Mouse (Mus musculus): ENCODE data around the gene Taf9. TPM values are rescaled to one million over a fixed set of nuclear protein-coding genes. Genes with fewer than 3 reads are reported as not detected.

Taf9 gene
- 10 to 100 TPM in 1 of 2 experiments, 1 to 10 TPM in 1; 9.6 to 18.1 TPM for total RNA-seq (2021)
- long read RNA-seq, experiment 1, partial matches to known transcripts, result 1 of 4 reads
- long read RNA-seq, experiment 1, other reads (novel, unspliced or antisense), result 2 of 4 reads
- long read RNA-seq, experiment 2, partial matches to known transcripts, result 0 of 2 reads
- long read RNA-seq, experiment 2, other reads (novel, unspliced or antisense), result 0 of 2 reads

DNA sequence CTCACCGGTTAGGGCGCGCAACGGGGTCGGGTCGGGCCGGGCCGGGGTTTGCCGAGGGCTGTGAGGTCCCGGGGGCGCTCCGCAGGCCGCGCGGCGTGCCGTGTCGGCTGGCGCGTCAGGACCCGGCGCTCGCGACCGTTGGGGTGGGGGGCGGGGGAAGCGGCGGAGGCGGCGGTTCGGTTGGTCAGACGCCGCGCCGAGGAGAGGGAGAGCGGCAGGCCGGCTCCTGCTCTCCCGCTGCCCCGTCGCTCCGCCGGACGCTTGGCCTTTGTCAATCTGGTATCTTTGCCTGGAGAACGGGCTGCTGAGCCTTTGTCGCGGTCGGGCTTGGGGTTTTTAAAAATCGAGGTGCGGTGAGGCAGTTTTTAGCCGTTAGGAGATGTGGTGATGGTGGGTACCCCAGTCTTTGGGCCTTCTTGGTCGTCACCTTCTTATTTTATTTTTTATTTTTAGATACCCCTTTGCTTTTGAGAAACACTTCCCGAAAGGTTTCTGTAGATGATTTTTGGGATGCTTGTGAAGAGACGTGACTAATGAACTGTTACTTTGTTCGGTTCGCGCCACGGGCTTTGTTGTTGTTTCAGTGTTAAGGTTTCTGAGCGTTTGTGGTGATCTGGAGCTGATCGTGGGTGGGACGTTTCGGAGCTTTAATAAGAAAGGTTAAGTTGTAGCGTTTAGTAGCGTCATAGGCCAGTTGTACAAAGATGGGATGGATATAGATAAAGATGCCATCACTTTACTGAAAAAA, at the start of gene Taf9:
Gene Taf9 (plus strand): TSS at position 141 of the 748 bp plus-strand sequence.
- no peak for DNase-seq

DNA sequence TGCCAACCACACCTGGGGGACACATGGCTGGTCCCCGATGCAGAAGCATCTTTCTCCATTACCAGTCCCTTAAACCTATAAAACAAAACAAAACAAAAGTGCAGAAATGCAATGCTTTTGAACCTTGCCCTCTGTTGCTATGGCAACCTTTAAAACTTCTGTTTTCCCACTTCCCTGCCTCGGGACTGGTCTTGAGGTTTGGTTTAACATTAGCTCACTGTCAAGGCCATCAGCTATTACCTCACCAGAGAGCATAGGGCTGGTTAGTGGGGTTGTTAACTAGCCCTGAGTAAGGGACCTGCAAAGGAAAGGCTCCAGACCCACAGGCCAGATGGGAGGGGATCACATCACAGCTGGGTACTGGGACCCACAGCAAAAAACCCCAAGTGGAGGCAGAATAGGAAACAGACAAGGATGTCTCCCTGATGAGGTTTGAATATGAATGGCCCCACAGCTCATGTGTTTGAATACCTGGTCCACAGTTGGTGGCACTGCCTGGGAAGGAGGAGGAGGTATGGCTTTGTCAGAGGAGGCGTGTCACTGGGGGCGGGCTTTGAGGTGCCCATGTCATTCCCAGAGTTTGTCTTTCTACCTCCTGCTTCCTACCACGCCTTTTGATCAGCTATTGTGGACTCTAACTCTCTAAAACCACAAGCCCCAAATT, 49.0 kb upstream of the Taf9 start:
- DNase-seq, result no peak

DNA sequence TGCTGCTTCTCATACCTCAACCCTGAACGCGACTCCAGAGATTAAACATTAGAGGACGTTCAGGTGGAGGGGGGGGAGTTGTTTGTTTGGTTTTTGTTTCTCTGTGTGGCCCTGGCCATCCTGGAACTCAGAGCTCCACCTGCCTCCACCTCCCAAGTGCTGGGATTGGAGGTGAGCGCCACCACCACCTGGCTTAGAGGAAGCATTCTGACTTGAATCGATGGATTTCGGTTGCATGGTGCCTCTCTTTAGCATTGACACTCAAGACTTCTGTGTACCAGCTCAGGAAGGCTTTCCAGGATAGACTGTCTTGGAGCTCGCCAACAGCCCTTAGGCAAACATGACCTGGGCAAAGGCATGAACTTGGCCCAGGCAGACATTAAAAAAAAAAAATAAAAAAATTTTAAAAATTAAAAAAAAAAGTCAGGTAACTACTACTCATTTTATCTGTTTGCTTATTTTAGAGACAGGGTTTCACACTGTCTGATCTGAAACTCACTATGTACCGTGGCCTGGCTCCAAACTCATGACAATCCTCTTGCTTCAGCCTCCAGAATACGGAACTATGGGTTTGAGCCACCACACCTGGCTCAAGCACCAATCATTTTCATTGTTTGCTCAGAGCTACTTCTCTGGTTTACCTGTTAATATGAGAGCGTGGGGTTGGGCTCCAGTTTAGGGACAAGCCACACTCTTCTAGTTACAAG, 48.2 kb upstream of the Taf9 start:
- no peak for DNase-seq

DNA sequence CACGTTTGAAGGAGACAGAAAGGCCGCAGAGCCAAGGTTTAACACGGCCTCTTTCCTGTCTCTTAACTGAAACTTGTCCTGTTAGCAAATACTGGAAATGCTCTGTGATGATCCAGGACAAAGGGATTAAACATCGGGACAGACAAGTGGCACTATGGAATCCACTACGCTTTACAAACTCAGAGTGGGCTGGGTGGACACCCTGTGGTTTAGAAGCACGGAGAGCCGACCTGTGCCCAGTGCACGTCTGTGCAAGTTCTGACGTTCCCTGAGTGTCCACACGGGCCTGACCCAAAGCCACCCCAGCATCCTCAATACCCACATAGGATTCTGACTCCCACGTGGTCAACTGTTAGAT, 47.7 kb upstream of the Taf9 start:
- DNase-seq, result no peak

DNA sequence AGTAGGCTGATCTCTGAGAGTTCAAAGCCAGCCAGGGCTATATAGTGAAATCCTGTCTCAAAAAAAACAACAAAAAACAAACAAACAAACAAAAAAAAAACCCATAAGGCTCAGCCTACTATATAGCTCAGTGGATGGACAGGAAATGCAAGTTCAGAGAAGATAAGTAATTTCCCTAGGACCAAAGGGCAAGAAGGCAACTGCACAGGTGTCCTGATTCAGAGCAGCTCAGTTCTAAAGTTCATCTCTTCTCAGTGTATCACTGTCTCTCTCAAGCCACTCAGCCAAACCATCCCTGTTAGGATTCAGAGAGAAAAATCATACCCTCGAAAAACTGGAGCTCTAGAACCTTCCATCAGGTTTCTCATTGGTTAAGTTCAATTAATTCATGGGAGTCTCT, 45.5 kb upstream of the Taf9 start:
- DNase-seq, result no peak

DNA sequence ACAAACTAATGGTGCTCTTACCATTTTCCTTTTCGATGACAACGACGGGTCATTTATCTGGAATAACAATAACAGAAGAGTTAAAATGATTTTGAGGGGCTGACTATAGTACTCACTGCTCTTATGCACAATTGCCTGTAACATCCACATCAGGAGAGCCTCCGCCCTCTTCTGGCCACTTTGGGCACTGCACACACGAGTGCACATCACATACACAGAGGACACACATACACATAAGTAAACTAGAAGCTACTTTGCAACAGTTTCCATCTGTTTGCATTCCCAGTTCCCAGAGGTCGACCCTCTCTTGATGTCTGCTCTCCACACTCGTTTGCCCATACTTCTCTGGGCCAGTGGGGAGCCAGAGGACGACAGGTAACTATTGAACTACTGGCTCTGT, 43.6 kb upstream of the Taf9 start:
- DNase-seq, result no peak

DNA sequence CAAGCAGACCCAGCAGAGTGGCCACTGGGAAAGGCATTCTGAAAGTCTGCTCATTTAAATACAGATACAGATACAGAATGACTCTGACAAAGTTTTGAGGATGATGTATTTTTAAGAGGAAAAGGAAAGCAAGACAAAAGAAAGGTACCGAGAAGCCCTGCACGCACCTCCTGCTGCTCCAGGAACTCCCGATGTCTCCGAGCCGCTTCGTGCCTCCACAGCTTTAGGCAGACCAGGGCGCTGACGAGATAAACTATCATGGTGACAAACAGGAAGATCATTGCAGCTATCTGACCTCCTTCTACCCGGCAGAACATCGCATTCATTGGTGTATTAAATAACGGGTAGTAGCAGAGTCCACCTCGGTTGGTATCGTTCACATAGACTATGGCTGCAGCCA, 40.1 kb upstream of the Taf9 start:
- no peak for DNase-seq

DNA sequence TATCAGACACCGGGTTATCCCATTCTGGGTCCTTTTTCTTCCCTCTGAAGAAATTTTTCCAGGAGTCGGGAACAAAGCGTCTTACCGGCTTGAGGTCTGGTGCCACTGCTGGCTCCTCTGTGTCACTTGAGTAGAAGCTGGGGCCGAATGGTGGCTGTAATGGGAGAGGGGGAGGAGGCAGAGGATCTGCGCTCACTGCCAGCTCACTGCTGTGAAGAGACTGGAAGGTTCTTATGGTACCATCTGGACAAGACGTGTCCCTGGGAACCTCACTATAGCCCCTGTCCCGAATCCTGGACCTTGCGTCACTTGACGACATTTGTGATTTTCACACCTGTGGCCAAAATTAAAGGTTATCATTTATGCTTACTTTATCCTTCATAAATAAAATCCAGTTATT, 39.1 kb upstream of the Taf9 start:
- no peak for DNase-seq

DNA sequence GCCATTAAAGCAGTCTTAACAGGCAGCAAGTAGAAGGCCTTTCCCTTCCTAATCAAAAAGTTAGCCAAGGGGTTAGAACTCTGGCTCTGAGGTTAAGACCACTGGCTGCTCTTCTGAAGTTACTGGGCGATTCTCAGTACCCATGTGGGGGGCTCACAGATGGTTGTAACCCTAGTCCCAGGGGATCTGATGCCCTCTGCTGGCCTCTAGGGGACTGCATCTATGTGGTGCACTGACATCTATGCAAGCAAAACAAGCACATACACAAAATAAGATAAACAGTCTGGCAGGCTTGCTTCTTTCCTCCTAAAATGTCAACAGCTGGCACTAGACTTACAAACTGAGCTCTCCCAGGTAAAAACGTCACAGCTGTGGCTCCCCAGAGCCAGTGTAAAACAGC, 38.5 kb upstream of the Taf9 start:
- DNase-seq, result no peak

DNA sequence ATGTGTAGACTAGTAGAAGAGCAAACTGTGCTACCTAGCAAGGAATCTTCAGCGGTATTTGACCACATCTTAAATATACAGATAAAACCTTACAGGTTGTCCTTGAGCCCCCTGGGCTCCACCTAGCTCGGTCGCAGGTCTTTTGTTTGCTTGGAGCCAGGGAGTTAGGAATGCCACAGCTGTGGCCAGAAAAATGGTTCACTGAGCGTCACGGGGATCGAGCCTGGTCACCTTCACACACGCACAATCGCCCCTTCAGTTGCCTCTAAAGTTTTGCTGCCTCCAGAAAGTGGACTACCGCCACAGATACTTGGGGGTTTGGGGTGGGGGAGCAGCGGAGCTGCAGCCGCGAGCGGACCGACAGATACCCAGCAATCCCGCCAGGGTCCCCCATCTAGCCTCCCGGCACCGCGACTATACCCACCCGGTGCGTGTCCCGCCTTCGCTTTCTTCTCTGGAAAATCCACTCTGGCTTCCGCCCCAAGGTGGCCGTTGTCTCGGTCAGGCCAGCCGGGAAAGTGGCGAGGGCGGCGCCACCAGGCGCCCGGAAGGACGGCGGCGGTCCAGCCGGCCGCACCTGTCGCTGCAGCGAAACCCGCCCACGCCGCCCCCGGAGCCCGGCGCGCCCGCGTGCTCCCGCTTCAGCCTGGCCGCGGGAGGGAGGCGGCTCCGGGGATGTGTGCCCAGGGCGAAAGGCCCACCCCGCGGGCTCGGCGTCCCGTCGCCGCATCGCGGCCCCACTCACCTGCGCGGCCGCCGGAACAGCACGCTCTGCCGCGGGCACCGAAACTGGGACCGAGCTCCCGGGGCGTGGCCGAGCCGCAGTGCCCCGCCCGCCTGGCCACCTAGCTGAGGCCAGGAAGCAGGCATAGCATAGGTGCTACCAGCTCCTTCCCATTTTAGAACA, 34.9 kb upstream of the Taf9 start, which contains the start of gene Marveld2:
Gene Marveld2 (minus strand): TSS at position 791 of the 907 bp plus-strand sequence.
- DNase-seq, result peak; percentile 31 to 34

DNA sequence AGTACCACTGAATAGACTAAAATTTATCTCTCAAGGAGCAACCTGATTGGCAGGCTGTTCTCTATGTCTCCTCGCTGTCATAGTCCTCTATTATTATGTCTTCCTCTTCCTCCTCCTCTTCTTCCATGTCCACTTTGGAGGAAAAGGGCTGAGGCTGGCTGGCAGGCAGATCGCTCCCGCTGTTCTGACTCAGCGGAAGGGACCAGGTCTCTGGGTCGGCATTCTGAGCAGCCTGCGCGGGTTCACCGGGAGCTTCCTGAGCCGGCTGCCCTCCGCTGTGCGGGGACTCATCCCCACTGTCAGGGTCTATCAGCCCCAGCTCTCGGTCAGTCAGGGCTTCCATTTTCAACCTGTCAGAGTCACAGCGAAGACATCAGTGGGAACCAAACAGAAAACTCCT, 33.8 kb upstream of the Taf9 start:
- DNase-seq, result no peak

DNA sequence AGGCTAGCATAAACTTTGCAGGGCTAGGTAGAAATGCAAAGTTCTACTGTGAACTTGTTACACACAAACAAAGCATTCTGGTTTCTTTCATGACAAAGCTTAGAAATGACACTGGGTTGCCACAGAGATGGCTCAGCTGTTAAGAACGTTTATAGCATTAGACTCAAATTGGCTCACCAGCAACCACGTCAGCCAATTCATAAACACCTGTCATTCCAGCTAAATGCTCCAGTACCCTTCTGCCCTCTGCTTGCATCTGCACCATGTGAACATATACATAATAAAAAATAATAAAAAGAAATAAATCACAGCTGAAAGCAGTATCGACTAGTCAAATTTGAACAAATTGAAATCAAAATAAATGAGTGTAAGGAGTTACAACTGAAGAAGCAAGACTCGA, 29.1 kb upstream of the Taf9 start:
- no peak for DNase-seq

DNA sequence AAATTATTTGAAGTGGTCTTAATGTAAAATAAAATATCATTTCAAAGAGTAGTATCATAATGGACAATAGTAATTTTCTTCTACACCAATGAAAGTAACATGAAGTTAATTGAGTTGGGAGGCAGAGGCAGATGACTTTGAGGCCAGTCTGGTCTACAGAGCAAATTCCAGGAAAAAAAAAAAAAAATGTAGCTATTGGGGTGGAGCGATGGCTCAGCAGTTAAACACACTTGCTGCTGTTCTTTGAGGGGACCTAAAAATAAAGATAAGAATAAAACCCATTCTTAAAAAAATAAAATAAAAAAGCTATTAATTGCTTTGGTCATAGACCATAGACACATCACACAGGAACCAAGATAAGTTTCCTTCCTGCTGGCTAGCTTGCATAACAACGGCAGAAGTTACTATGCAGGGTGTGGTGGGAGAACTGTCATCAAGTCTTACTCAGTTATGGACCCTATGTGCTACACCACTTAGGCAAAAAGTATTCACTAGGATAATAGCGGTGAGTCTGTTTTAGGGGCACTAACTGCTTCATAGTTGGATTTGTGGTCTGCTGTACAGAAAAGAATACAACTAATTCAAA, 17.2 kb upstream of the Taf9 start:
- no peak for DNase-seq

DNA sequence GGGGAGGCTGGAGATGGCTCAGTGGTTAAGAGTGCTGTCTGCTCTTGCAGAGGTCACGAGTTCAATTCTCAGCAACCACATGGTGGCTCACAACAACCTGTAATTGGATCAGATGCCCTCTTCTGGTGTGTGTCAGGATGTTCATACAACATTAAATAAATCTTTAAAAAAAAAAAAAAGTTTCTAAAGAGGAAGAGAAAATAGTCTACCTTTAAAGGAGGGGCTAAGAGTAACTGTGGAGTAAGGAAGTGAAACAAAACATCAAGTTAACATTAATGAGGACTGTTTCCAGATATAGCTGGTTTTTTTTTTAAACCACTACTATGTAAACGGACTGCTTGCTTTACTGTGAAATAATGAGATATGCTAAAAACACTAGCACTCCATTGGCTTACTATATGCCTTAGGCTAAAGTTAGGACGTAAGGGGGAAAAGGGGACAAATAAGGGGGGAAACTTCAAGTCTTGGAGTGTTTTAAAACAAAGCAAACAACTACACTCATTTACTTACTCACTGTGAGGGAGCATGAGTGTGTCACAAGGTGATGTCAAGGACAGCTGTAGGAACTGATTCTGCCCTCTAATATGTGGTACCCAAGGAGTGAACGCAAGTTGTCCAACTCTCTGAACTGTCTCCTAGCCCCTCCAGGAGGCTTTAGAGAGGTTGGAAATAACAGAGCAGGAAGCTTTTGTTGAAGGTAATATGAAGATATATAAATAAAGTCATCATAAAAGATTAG, 8.7 kb upstream of the Taf9 start:
- no peak for DNase-seq

DNA sequence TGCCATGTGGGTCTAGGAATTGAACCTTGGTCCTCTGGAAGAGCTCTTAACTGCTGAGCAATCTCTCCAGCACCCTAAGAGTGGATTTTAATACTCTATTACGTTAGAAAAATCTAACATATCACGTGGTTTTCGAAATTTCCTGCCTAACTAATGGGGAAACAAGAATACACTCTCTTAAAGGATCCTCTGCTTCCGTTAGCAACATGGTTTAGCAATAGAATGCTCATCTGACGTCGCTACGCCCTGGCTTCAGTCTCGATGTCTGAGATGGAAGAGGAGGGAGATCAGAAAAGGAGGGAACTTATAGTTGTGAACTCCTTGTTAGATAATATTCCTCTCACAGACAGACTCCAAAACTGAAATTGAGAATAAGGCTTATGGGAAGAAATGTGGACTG, 3.2 kb upstream of the Taf9 start:
- DNase-seq, result no peak

DNA sequence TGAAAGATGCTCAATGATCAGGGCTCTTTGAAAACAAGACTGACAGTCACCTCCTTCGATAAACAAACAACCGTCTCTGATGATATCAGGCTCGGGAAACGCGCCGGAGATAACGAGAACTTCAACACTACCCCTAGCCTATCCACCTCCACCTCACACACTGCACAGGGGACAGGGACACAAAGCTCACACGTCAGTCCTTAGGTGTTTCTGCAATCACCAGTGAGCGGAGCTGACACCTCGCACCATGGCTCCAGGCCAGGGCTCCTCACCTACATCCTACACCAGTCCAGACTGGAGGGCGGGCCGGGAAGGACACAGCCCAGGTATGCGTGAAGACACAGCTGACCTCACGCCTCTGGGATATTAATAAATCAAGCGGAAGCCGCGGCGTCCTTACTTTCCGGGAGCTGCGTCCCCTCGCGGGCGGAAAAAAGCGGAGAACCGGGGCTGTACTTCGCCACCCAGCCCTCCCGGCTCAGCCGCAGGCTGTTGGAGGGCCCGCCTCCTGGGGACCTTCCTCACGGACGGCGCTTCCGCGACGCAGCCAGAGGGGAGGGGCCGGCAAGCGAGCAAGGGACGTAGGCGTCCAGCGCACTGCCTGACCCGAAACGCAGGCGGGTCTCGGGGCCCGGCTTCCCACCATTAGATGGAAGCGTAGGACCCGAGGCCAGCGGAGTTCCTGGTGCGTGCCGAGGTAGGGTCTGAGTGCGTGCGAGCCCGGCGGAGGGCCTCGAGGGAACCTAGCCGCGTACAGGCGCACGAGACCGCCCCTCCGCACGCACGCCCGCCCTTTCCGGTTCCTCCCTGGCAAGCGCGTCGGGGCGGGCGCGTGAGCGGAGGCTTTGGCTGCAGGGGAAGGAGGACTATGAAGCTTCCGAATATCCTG, 585 bp upstream of the Taf9 start, which contains the start of the genes Ak6 and Rad17:
Gene Ak6 (plus strand): TSS at position 430 of the 889 bp plus-strand sequence.
Gene Rad17 (minus strand): TSS at position 502 of the 889 bp plus-strand sequence.
- peak; percentile 95 to 98 for DNase-seq

DNA sequence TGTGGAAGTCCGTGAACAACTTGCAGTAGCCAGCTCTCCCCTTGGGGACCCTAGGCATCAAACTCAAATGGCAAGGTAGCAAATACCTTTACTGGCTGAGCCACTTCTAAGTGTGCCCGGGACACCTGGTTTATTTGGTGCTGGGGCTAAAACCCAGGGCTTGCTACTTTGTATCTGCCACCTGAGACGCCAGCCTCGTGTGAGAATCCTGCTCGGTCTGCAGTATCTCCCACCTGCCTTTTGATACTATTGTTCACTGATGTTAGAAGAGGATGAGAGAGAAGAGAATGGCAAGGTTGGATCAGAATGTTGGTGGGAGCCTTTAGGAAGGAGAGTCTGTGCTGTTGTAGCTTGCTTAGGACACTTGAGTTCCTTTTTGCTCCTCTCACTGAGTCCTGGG, 6.7 kb downstream of the Taf9 start:
- DNase-seq, result no peak

DNA sequence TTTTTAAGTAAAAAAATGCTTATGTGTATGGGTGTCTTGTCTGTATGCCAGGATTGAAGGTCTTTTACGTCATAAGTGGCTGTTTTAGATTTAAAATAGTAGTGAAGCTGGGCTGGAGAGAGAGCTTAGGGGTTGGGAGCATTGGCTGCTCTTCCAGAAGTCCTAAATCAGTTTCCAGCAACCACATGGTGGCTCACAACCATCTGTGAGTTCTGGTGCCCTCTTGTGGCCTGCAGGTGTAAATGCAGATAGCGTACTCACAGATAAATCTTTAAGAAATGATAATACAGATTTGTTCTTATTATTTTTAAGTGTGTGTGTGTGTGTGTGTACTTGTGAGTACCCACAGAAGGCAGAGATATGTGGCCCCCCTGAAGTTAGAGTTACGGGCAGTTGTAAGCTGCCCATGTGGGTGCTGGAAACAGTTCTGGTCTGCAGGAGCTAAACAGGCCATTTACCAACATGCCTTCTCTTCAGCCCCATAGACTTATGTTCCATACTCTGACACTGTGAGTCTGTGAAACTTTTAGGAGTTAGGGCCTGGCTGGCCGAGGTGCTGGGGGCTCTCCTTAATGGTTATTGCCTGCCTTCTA, 8.6 kb downstream of the Taf9 start:
- peak; percentile 46 to 67 for DNase-seq

Data from heart, adult 18-20 months (tissue).